Mouse (Mus musculus): ENCODE results near the gene Smg9.

DNA sequence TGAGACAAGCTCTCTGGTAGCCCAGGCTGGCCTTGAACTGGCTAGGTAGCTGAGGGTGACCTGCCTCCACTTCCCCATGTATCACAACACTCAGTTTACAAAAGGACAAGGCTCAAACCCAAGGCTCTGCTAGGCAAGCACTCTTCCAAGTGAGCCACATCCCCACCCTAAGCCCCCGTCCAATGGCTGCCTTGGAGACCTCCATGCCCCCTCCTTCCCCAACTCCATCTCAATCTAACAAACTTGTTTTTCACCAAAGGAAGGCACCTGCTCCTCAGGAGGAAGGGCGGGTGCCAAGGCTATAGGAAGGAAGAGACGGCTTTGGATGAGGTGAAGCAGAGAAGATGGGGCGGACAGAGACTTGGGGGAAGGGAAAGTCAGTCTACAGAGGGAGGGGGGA is 26.6 kb upstream of the Smg9 start:
- TF ChIP-seq CTCF (IDR thresholded peaks at IDR 0.05; ENCODE audit: borderline replicate concordance, insufficient read depth, low read depth, low read length) (no peak), POLR2A (IDR thresholded peaks at IDR 0.05; ENCODE audit: borderline replicate concordance, insufficient read depth, low read length) (no peak)

Measured in cerebellum, adult 2 months (tissue).